Mouse (Mus musculus) midbrain, postnatal 0 days (tissue): ENCODE measurements at regions not wholly inside any gene's neighbourhood (a gene's known extent, or its start where the extent isn't known, plus 50 kb on each side); places are given as distances from the start of the nearest gene placed in this dataset.

ENCODE experiments used
- ATAC-seq: fragments of 200-750 bp; cut with Nextera tagmentation; 2 replicates; pipeline ENCODE4 v1.8.0; 2017; ENCODE audit warnings: moderate number of reproducible peaks, mild to moderate bottlenecking, moderate TSS enrichment, moderate library complexity; ENCODE audit not compliant: low FRiP score
- DNase-seq: peaks from one replicate; pipeline ENCODE4 v3.0.0-alpha.2; 2015; ENCODE audit warnings: low spot score
- H3K27ac ChIP-seq: fragments of 300-500 bp; sonication (generic); 2 replicates; pipeline ENCODE4 v1.5.1; 2014; ENCODE audit warnings: low read depth, mild to moderate bottlenecking, low read length, mixed read lengths
- H3K27me3 ChIP-seq: fragments of 300-500 bp; sonication (generic); 2 replicates; pipeline ENCODE4 v1.6.1; 2014; ENCODE audit warnings: low read length, control low read depth, mixed read lengths; ENCODE audit not compliant: insufficient read depth
- H3K36me3 ChIP-seq: fragments of 300-500 bp; sonication (generic); 2 replicates; pipeline ENCODE4 v1.6.1; 2014; ENCODE audit warnings: low read length, control low read depth, mixed read lengths; ENCODE audit not compliant: insufficient read depth
- H3K4me1 ChIP-seq: fragments of 300-500 bp; sonication (generic); 2 replicates; pipeline ENCODE4 v1.6.1; 2014; ENCODE audit warnings: mild to moderate bottlenecking, control low read depth, antibody characterized with exemption, low read length, mixed read lengths; ENCODE audit not compliant: insufficient read depth
- H3K4me2 ChIP-seq: fragments of 300-500 bp; sonication (generic); 2 replicates; pipeline ENCODE4 v1.6.1; 2014; ENCODE audit warnings: low read depth, mild to moderate bottlenecking, low read length, mixed read lengths; ENCODE audit not compliant: poor library complexity, severe bottlenecking
- H3K4me3 ChIP-seq: fragments of 300-500 bp; sonication (generic); 2 replicates; pipeline ENCODE4 v1.5.1; 2014; ENCODE audit warnings: low read depth, mild to moderate bottlenecking, low read length, moderate library complexity
- H3K9ac ChIP-seq: fragments of 300-500 bp; sonication (generic); replicated peaks from 2 replicates; pipeline ENCODE4 v1.6.1; 2014; ENCODE audit warnings: mild to moderate bottlenecking, low read length, moderate library complexity, mixed read lengths; ENCODE audit not compliant: poor library complexity, severe bottlenecking
- H3K9me3 ChIP-seq: fragments of 300-500 bp; sonication (generic); 2 replicates; pipeline ENCODE4 v1.6.1; 2016; ENCODE audit warnings: low read length, control low read depth
- CTCF ChIP-seq: IDR thresholded peaks from 2 replicates; pipeline ENCODE4 v1.5.1; 2016; ENCODE audit warnings: antibody characterized with exemption, mild to moderate bottlenecking
- WGBS: fragments of 180-500 bp; shearing (Covaris S2); extraction: QIAGEN DNeasy Blood & Tissue Kit; methylation state at CpG from one replicate; pipeline ENCODE4 v1.1.7; 2014; 5-methylcytosine and 5-hydroxymethylcytosine counted together

DNA sequence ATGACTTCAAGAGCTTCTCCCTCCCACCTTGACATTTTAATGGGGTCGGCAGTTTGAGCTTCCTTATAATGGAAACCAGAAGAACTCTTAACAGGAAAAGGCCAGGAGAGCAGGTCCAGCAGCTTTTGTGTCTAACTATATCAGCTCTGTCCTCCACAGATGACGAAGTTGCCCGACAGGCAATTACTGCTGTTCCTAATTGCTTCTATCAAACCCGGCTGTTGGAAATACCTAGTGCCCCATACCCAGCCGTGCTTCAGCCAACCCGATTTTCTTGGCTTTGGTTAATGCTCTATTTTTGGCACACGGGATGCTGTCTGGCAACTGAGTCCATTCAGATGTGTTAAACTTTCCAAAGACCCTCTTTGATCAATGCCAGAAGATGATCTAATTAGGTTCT is 125.8 kb upstream of the Spdl1 start:
- peak; percentile 40 for DNase-seq
- Histone ChIP-seq H3K27me3 (no peaks in the 10 kb centered on the region), H3K4me3 (no peak overlapping the region), H3K4me1 (no peaks in the 10 kb centered on the region), H3K27ac (no peak overlapping the region), H3K9ac (no peak overlapping the region), H3K9me3 (no peaks in the 10 kb centered on the region), H3K36me3 (no peaks in the 10 kb centered on the region), H3K4me2 (no peak overlapping the region)
- WGBS = 79% methylated on average over 7 of the region's 7 CpGs
- no peak for ATAC-seq
- no peak for TF ChIP-seq CTCF

DNA sequence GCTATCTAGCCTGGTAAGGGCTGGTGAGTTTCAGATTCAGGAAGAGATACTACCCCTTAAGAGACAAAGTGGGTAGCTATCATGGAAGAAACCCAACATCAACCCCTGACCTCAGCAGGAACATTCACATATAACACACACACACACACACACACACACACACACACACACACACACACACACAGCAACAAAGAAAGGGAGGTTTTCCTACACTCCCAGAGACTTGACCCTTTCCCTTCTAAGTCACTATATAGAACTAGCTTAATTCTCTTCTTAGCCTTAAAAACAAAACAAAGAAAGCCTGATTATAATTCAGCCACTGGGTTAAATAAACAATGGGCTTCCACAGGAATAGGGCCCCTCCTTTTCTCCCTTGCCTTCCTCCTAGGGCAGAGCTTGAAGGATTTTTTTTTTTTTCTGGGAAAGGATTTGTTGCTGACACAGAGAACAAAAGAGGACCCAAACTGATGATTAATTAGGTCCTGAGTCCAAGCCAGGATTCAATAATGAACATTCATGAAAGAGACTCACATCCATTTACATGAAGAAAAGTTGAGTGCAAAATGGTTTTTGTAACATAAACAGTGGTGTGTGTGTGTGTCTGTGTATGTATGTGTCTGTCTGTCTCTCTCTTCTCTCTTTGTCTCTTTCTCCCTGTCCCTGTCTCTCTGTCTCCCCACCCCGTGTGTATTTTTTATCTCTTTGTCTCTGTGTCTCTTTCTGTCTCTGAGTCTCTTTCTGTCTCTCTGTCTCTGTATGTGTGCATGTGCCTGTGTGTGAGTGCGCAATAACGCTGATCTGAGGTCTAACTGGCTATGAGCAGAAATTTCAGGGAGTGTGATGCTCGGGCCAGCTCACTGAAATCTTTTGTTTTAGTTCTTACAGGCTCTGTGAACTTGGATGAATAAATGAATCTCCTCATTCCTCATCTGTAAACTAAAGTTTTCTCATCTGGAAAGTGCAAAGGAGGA is 108.3 kb upstream of the Spdl1 start:
- Histone ChIP-seq H3K27me3 (no peaks in the 10 kb centered on the region), H3K9ac (no peak overlapping the region), H3K27ac (no peak overlapping the region), H3K4me2 (no peak overlapping the region), H3K9me3 (no peaks in the 10 kb centered on the region), H3K4me1 (no peaks in the 10 kb centered on the region), H3K36me3 (no peaks in the 10 kb centered on the region), H3K4me3 (no peak overlapping the region)
- 67% methylated on average over 4 of the region's 4 CpGs for WGBS
- DNase-seq = peak; percentile 67
- ATAC-seq = no peak
- no peak for TF ChIP-seq CTCF

DNA sequence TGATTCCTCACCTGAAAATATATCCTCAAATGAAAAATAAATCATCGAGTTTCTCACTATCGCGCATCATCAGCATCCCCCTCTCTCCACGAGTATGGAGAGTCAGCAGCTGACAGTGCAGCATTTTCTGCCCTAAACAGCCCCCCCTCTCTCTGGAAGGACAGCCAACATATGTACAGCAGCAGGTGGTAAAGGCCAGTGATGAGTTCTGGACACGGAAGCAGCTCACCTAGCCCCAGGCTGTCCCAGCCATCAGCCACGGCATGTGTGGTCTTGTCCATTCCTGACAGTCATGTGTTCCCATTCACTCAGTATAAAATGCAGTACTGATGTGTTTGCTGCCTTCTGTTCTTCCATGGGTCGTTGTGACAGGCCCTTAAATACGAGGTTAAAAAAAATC is 106.7 kb upstream of the Spdl1 start:
- no peak for TF ChIP-seq CTCF
- no peaks in the 10 kb centered on the region for H3K9me3 ChIP-seq
- no peaks in the 10 kb centered on the region for H3K27me3 ChIP-seq
- no peaks in the 10 kb centered on the region for H3K36me3 ChIP-seq
- no peak overlapping the region for H3K4me3 ChIP-seq
- H3K4me2 ChIP-seq = no peak overlapping the region
- no peak overlapping the region for H3K9ac ChIP-seq
- H3K4me1 ChIP-seq = no peaks in the 10 kb centered on the region
- WGBS = 86% methylated on average over 8 of the region's 8 CpGs
- DNase-seq = peak; percentile 47
- ATAC-seq = no peak
- no peak overlapping the region for H3K27ac ChIP-seq

DNA sequence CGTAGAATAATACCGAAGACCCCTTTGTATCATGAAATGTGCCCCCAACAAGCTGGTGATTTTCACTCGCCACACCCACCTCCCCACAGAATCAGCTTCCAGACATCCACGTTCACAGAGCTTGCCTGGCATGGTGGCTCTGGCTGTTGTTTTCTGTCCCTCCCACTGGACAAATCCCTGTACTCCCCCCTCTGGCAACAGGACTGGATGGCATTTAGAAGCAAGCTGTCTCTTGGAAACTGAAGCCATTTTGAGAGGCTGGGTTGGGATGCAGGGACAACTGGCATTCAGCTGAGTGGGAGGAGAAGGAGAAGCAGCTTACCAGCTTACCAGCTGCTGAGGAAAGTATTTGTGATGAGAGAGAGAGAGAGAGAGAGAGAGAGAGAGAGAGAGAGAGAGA is 105.6 kb upstream of the Spdl1 start:
- H3K27me3 ChIP-seq = no peaks in the 10 kb centered on the region
- no peaks in the 10 kb centered on the region for H3K36me3 ChIP-seq
- ATAC-seq (no peak), DNase-seq (peak; percentile 52)
- H3K9me3 ChIP-seq = no peaks in the 10 kb centered on the region
- no peak overlapping the region for H3K27ac ChIP-seq
- no peak overlapping the region for H3K4me2 ChIP-seq
- H3K9ac ChIP-seq = no peak overlapping the region
- TF ChIP-seq CTCF = no peak
- 80% methylated on average over 4 of the region's 4 CpGs for WGBS
- no peak overlapping the region for H3K4me3 ChIP-seq
- no peaks in the 10 kb centered on the region for H3K4me1 ChIP-seq

DNA sequence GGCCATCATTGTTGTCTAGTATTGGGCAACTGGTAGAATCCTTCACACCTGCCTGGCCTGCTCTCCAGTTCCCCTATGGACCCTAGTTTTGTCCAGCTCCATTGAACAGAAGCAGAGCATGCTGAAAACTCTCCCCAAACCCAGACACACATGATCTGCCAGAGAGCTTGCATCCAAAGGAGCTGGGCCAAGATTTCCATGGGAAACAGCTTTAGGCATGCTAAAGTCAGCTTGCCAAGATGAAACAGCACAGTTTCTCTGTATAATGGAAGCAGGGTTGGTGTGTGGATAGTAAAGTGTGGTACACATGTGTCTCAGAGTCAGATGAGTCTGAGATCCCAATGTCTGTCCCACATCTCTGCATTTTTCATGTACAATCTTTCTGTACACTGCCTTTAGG is 98.8 kb upstream of the Spdl1 start:
- no peak for ATAC-seq

DNA sequence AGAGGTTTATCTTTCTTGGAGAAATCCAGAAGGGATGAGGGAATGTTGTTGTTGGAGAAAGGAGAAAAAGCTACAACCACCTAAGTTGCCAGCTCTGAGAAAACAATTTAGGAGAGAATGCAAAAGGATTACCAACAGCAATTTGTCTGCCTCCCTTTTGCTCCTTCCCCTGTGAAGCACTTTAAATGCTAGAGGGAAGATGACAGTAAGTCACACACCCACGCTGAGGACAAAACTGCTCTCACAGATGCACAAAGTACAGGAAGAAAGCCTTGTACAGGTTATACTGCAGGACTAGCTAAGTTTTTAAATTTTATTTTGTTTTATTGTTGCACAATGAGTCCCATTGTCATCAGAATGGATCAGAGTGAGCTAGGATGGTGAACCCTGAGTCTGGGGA is 83.7 kb upstream of the Spdl1 start:
- Histone ChIP-seq H3K27me3 (no peaks in the 10 kb centered on the region), H3K4me3 (no peak overlapping the region), H3K4me1 (no peaks in the 10 kb centered on the region), H3K9ac (no peak overlapping the region), H3K27ac (no peak overlapping the region), H3K4me2 (no peak overlapping the region), H3K36me3 (no peaks in the 10 kb centered on the region), H3K9me3 (no peaks in the 10 kb centered on the region)
- 70% methylated on average over 1 of the region's 1 CpGs for WGBS
- DNase-seq = no peak
- ATAC-seq = no peak
- TF ChIP-seq CTCF = no peak

More for the DNA sequence above, 98.8 kb upstream of the Spdl1 start:
- Histone ChIP-seq H3K9ac (no peak overlapping the region), H3K27me3 (no peaks in the 10 kb centered on the region), H3K4me1 (no peaks in the 10 kb centered on the region), H3K4me3 (no peak overlapping the region), H3K9me3 (no peaks in the 10 kb centered on the region), H3K4me2 (no peak overlapping the region), H3K27ac (no peak overlapping the region), H3K36me3 (no peaks in the 10 kb centered on the region)
- TF ChIP-seq CTCF = no peak
- DNase-seq = peak; percentile 21
